Mouse (Mus musculus): Measurements from ENCODE around the gene Btbd19.

Gene Btbd19

DNA sequence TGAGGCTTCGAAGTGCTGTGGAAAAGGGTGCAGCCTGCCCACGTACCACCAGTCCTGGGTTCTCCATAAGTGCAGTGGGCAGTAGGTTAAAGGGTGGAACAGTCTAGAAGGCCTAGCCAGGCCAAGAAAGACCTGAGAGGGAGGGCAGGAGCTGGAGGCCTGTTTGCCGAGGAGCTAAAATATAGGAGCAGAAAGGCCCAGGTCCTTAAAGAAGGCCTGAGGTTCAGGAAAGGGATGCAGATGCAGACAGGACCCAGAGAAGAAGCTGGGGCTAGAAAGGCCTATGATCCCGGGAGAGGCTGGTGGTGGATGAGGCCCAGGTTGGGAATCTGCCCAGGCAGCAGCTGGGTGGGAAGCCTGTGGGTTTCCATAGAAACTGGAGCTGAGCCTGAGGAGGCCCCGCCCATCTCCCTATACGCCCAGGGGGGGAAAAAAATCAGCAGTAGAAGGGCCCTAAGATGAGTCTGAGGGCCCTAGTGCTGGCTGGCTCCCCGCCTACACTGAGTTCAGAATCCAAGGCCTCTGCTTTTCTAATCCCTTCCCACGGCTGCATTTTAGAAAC is at the start of gene Btbd19:
Btbd19 (minus strand) TSS at position 378 of the 562 bp plus-strand sequence.
- DNase-seq = peak; percentile 88

DNA sequence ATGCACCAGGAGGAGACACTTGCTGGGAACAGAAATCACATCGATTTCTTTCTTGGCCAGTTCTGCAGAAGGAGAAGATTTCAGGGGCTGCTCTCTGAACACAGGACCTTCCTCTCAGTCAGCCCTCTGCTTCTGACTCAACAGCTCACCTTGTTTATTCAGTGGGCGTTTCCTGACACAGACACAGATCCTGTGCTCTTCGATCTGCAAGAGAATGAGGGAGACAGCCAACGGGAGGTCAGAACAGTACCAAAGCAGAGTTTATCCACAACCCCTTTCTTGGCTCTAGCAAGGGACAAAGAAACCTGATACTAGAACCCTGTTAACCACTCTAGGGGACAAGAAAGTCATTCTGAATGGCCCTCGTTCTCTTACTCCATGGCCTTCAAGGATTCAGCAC is 44.4 kb upstream of the Btbd19 start:
- DNase-seq = no peak

DNA sequence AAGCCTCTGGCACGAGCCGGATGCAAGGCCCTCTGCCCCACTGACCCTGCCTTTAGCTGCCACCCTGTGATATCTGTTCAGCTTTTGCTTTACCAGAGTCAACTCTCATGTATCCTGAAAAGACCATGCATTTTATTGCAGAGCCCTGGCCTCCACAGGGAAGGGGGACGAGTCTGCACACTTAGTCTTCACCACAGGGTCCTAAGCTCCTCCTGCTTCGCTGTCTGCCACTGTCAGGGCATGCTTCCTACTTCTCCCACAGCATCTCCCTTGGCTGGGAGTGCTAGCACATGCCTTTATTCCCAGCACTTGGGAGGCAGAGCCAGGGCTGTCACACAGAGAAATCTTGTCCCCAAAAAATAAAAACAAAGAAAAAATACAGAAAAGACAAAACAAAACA is 35.7 kb upstream of the Btbd19 start:
- DNase-seq = no peak

DNA sequence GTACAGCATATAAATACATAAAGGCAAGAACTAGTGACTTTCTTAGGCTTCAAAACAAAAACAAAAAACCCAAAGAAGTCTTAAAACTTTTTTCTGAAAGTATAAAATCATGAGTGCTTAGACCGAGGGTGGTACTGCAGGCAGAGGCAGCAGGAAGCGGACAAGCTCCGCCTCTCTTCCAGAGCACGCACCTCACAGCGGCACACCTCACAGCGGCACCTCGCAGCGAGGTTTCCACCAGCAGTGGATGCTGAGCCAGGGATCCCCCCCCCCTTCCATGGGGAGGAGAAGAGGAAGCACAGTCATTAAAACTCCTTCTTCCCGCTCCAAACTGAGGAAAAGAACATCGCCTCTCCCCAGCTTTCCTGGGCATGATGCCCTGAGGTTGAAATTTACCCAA is 34.1 kb upstream of the Btbd19 start:
- DNase-seq = no peak

DNA sequence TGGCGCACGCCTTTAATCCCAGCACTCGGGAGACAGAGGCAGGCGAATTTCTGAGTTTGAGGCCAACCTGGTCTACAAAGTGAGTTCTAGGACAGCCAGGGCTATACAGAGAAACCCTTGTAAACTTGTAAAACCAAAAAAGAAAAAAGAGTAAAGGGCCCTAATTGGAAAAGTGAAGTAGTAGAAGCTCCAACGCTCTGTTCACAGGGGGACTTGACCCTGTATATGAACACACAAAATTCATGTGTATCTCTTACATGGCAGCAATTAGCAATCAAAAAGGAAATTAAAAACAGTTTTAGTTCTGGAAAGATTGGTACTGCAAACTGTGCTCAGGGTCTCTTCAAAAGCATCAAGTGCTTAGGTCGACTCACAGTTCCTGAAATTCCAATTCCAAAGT is 30.8 kb upstream of the Btbd19 start:
- DNase-seq = no peak

DNA sequence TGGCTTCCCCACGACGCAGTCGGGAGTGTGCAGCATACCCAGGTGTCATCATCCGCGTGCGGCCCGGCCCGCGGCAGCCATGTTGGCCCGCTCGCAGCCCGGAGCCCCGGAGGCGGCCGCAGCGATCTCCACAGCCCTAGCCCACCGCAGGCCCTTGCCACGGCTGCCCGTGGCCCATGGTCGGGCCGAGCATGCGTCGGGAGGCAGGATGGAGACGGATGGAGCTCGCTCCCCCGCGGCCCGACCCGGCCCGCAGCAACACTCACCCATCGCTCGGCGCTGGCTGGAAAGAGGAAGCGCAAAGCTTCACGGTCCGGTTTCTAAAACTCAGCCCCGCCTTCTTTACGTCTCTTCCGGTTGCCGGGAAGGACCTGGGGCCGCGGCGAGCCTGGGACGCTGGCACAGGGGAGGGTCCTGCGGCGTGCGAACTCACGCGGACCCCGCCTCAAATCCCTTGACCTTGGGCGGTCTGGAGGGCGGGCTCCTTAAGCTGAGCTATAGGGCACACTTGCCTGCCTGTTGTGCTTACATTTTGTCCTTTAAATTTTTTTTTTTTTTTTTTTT is 30.3 kb upstream of the Btbd19 start, which contains the start of gene Rps8:
Rps8 (minus strand) TSS at position 452 of the 564 bp plus-strand sequence.
- DNase-seq = peak; percentile 91

DNA sequence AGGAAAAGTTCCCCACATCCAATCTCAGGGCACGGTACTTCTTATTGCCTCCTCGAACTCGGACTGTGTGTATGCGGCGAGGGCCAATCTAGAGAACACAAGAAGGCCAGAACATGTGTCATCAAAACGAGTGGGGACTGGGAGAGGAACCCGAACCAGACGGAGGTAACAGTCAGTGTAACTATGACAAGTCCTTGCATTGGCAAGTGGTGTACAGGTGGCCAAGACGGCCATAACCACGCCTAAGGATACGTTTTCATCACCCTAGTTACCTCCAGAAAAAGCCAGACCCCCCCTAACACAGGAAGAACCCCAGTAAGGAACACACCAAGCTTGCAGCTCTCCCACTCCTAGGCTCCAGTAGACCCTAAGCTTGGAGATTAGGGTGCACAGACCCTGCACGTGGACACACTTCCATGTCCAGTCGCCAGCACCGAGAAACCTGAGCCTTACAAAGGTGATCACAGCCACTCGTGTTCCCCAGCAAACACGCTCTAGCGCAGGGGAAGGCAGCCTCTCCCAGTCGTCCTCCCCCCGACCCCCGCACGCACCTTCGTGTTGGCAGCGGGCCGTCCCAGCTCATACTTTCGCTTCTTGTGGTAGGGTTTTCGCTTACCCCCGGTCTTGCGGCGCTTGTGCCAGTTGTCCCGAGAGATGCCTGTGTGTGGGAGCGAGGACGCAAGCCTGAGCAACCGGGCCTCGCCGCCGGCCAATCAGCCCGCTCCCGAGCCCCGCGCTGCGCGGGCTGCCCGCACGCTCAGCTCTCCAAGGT is 29.7 kb upstream of the Btbd19 start:
- DNase-seq = peak; percentile 36

DNA sequence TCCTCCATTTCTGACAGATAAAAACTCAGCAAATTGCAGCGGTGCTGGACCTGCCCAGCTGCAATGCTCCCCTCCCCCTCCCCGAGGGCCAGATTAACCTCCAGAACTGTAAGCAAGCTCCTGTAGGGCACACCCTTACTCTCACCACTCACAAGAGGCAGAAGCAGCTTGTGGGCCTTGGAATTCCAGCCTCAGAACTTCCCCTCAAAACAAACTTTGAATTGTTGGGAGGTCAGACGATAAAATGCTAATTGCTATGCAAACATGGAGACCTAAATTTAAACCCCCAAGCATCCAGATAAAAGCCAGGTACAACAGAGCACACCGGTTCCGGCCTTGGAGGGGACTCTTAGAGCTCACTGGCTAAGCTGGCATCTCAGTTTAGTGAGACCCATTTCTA is 27.2 kb upstream of the Btbd19 start:
- DNase-seq = no peak

DNA sequence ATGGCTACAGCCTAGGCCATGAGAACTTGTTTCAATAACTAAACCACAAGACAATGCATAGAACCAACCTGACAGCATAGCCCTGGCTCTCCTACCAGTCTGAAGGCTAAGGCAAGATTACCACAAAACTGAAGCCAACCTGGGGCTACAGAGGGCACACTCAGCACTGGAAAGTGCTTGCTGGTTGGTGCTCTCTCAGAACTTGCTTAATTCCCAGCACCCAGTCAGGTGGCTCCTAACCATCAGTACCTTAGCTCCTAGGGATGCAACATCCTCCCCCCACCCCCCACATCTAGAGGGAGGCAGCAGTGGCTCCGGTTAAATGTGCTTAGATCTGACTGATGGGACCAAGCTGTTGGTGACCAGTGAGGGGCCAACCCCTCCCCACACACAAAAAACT is 25.9 kb upstream of the Btbd19 start:
- no peak for DNase-seq

DNA sequence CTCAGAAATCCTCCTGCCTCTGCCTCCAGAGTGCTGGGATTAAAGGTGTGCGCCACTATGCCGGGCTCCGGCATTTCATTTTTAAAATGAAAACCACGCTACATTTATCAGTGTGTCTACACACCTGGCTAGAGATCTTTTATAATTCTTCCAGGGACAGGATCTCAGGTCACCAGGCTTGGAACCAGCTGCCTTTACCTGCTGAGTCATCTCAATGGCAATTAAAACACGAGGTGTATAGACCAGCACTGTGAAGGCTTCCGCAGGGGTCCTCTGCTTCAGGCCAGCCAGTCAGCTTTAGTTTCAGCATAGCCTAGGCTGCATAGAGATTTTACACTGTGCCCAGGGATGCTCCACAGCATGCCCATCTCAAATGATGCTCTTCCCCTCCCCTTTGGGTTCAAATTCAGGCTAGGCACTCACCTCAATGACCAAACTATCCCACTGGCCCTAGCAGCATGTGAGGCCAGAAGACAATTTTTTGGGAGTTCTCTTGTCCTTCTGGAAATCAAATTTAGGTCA is 24.7 kb upstream of the Btbd19 start:
- DNase-seq = no peak

DNA sequence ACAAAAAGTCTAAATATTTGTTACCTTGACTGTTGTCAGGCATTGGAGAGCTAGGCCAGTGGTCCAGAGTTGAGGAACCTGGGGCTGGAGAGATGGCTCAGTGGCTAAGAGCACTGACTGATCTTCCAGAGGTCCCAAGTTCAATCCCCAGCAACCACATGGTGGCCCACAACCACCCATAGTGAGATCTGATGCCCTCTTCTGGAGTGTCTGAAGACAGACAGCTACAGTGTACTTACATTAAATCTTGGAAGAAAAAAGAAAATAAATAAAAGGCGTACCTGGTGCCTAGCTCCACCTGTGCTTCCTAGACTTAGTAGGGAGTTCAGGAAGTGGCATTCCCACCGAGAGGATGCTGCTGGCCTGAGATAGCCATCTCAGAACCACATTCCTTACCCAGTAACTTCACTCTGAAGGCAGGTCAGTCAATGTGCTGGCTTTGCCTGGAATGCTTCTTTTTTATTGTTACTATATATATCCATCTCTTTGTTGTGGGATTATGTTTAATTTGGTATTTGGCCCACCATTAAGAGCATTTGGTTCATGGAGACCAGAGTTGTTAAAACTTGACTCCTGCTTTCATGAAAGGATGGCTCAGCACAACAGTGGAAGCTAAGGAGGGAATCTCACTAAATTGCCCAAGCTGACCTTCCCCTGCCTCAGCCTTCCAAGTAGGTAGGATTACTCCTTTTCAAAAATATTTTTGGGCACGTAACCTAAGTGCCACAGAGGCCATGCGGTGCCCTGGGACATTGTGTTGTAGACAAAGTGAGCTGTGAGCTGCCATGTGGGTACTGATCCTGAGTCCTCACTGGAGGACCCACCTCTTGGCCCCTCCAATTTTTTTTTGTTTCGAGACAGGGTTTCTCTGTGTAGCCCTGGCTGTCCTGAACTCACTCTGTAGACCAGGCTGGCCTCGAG is 24.0 kb upstream of the Btbd19 start:
- no peak for DNase-seq

DNA sequence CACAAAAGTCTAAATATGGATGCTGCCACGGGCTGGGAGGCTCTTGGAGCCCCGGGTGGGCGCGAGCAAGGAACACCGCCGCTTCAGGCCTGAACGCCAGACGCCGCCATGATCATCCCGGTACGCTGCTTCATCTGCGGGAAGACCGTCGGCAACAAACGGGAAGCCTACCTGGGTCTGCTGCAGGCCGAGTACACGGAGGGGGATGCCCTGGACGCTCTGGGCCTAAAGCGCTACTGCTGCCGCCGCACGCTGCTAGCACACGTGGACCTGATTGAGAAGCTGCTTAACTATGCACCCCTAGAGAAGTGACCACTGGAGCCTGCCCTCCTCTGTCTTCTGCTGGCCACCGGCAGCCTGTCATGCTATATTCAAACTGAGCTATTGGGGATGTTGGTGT is 23.3 kb upstream of the Btbd19 start:
- no peak for DNase-seq

DNA sequence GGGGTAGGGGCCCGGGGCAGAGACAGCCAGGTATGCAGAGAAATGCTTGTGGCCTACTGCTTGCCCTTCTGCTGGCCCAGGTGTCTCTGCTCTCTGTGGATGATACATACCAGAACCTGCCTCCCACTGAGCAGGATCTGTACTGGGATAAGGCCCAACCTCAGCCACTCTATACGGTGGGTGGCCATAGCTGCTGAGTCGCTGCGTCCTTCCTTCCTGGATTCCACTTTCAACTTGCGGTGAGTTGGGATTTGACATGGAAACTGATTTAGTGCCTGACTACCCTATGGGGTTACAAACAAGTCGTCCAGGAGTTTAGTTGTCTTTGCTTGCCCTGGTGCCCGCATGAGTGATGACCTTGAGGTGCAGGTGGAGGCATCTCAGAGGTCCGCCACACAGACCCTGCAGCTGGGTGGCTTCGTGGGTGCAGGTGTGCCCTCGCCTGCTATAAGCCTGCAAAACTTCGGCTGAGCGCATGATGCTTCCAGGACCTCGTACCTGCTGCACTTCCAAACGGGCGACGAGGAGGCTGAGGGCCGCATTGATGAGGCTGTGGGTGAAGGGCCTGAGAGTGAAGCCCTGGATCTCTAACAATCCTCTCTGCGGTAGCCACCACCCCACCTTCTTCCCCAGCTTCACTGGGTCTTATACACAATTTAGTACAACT is 22.7 kb upstream of the Btbd19 start:
- no peak for DNase-seq

DNA sequence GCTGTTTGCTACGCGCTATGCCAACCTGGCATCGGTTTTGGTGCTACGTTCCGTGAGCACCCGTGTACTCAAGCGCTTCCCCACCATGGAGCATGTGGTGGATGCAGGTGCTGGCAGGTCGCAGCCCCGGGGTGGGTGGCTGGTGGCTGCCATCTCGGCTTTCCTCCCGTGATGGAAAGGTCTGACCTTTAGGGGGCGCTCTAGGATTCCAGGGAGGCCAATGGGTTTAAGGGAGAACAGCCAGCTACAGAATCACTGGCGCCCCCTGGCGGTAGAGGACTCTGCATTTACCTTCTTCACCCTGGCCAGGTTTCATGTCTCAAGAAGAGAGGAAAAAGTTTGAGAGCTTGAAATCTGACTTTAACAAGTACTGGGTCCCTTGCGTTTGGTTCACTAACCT is 20.7 kb upstream of the Btbd19 start:
- DNase-seq = peak; percentile 94

DNA sequence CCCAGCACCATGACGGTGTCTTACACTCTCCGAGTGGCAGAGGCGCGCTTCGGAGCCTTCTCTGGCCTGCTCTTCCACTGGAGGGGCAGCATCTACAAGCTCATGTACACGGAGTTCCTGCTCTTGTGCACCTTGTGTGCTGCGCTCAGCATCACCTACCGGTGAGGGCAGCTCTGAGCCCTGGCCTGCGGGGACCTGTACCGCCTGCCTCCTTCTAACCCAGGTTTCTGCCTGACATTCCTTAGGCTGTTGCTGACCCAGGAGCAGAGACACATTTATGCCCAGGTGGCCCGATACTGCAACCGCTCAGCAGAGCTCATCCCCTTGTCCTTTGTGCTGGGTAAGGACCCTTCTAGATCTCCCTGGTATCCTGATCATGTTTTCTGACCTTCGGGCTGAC is 19.7 kb upstream of the Btbd19 start:
- no peak for DNase-seq

DNA sequence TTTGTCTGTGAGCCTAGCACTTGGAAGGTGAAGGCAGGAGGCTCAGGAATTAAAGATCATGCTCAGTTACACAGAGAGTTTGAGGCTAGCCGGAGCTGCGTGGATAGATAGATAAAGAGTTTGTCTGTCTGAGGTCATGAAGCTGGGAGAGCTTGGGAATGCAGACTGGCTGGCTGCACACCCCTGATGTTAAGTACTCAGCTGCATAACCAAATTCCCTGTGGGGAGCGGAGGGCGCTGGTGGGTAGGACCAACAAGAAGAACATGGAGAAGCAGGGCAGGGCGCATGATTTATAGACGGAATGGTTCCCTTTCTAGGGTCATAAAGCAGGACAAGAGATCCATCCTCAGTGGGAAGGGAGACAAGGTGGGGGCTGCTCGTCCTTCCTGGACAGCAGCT is 17.5 kb upstream of the Btbd19 start:
- DNase-seq = no peak

DNA sequence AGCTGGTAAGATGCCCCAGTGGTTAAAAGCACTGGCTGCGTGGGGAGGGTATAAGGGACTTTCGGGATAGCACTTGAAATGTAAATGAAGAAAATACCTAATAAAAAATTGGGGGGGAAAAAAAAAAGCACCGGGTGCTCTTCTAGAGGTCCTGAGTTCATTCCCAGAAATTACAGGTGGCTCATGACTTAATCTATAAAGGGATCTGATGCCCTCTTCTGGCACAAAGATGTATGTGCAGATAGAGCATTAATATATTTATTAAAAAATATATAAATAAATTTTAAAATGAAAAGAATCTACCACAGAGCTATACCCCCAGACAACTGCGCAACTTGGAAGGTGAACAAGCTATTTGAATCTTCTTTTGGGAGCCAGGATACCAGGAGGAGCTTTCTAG is 15.1 kb upstream of the Btbd19 start:
- no peak for DNase-seq

DNA sequence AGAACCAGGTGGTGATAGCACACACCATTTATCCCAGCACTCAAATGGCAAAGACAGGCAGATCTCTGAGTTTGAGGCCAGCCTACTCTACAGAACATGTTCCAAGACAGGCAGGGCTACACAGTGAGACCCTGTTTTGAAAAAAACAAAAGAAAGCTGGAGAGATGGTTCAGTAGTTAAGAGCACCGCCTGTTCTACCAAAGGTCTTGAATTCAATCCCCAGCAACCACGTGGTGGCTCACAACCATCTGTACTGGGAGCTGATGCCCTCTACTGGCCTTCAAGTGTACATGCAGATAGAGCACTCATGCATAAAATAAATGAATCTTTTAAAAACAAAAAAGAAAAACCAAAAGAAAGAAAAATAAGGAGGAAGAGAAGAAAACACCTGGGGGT is 13.7 kb upstream of the Btbd19 start:
- peak; percentile 61 for DNase-seq

DNA sequence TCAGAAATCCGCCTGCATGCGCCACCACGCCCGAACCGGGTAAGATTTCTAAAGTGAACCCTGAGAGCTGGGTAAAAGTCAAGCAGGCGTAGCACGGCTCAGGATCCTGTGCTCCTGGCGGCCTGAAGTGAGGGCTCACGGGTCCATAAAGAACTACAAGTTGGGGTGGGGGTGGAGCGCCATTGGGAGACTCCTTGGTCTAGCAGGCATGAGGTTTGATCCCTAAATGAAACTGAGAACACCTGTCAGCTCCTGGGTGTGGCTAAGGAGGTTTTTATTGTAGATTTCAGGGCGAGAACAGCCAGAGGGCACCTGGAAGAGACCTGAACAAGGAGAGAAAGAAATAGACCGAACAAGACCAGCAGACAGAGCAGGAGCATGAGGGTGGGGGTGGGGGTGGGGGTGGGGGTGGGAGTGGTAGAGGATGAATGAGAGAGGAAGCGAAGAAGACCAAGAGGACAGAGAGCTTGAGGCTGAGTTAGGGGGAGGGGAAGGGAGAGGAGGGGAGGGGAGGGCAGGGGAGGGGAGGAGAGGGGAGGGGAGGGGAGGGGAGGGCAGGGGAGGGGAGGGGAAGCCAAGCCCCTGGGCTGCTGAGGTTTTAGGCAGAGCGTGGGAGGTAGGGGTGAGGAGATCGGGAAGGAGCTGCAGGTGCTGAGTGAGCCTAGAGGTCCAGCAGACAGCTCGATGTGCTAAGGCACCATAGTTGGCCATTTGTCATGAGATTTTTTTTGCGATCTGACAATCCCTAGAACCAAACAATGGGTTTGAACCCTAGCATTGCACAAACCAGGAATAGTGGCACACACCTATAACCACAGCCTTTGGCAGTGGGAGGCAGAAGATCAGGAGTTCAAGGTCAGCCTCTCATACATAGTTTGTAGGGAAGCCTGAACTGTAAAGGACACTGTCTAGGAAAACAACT is 13.0 kb upstream of the Btbd19 start:
- no peak for DNase-seq

DNA sequence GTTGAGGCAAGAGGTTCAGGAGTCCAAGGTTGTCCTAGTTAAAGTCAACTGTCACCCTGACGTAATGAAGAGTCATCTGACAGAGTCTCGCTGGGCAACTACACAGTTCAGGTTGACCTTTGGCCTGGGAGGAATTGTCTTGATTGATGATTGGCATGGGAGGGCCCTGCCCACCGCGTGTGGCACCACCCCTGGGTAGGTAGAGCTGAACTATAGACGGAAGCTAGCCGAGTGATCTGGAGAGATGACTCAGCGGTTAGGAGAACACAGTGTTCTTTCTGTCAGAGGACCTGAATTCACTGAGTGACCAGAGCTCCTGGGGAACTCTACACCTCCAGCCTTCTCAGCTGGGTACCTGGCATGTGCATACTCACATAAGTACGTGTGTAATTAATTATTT is 10.5 kb upstream of the Btbd19 start:
- peak; percentile 51 for DNase-seq

DNA sequence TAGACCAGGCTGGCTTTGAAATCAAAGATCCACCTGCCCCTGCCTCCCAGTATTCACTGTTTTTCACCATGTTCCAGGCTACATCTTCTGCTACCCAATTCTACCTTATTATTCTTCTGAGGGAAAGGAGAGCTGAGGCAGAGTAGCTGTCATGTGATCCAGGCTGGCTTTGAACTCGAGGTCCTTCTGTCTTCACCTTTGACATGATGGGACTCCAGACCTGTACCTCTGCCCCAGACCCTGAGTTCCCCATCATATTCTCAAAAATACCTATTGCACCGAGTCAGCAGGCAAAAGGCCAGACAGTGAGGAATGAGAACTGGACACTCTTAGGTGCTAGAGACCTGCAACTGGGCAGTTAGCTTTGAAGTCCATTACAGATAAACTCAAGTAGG is 9.1 kb upstream of the Btbd19 start:
- no peak for DNase-seq
